Mouse (Mus musculus): ENCODE measurements at regions not wholly inside any gene's neighbourhood (a gene's known extent, or its start where the extent isn't known, plus 50 kb on each side); places are given as distances from the start of the nearest gene placed in this dataset.
"Not testable (repeated sequence)": the region's sequence is repeated elsewhere in the genome, so short reads cannot be mapped to it uniquely, and the experiment has no call there.

- no peak for ATAC-seq (ENCODE audit: insufficient number of reproducible peaks, low FRiP score, low TSS enrichment)
These were observed 69.3 kb downstream of the Btg1 start for GRCm38 (mm10) chr10:96685991-96686601.

- no peak for ATAC-seq (ENCODE audit: insufficient number of reproducible peaks, low FRiP score, low TSS enrichment)
These were observed 70.0 kb downstream of the Btg1 start for GRCm38 (mm10) chr10:96686659-96687440.

GRCm38 (mm10) chr10:96687441-96687772 lies 70.6 kb downstream of the Btg1 start:
- ATAC-seq (ENCODE audit: insufficient number of reproducible peaks, low FRiP score, low TSS enrichment), result no peak

- no peak for ATAC-seq (ENCODE audit: insufficient number of reproducible peaks, low FRiP score, low TSS enrichment)
These were observed 73.4 kb downstream of the Btg1 start for GRCm38 (mm10) chr10:96689976-96690867.

GRCm38 (mm10) chr10:96690868-96691302 lies 74.1 kb downstream of the Btg1 start:
- ATAC-seq (ENCODE audit: insufficient number of reproducible peaks, low FRiP score, low TSS enrichment), result no peak

GRCm38 (mm10) chr10:96691319-96691870 lies 74.6 kb downstream of the Btg1 start:
- ATAC-seq (ENCODE audit: insufficient number of reproducible peaks, low FRiP score, low TSS enrichment), result no peak

GRCm38 (mm10) chr10:96692821-96693220 lies 76.0 kb downstream of the Btg1 start:
- no peak for ATAC-seq (ENCODE audit: insufficient number of reproducible peaks, low FRiP score, low TSS enrichment)

- no peak for ATAC-seq (ENCODE audit: insufficient number of reproducible peaks, low FRiP score, low TSS enrichment)
These were observed 77.0 kb downstream of the Btg1 start for GRCm38 (mm10) chr10:96693766-96694165.

- ATAC-seq (ENCODE audit: insufficient number of reproducible peaks, low FRiP score, low TSS enrichment), result no peak
These were observed 79.8 kb downstream of the Btg1 start for GRCm38 (mm10) chr10:96696571-96696970.

GRCm38 (mm10) chr10:96697781-96698180 lies 81.0 kb downstream of the Btg1 start:
- ATAC-seq (ENCODE audit: insufficient number of reproducible peaks, low FRiP score, low TSS enrichment), result peak; percentile 57

- no peak for ATAC-seq (ENCODE audit: insufficient number of reproducible peaks, low FRiP score, low TSS enrichment)
These were observed 89.8 kb downstream of the Btg1 start for GRCm38 (mm10) chr10:96706656-96707055.

- no peak for ATAC-seq (ENCODE audit: insufficient number of reproducible peaks, low FRiP score, low TSS enrichment)
These were observed 91.7 kb downstream of the Btg1 start for GRCm38 (mm10) chr10:96708471-96708870.

GRCm38 (mm10) chr10:96709698-96710356 lies 93.0 kb downstream of the Btg1 start:
- no peak for ATAC-seq (ENCODE audit: insufficient number of reproducible peaks, low FRiP score, low TSS enrichment)

- no peak for ATAC-seq (ENCODE audit: insufficient number of reproducible peaks, low FRiP score, low TSS enrichment)
These were observed 95.2 kb downstream of the Btg1 start for GRCm38 (mm10) chr10:96711993-96712392.

- no peak for ATAC-seq (ENCODE audit: insufficient number of reproducible peaks, low FRiP score, low TSS enrichment)
These were observed 97.9 kb downstream of the Btg1 start for GRCm38 (mm10) chr10:96714702-96715101.

- ATAC-seq (ENCODE audit: insufficient number of reproducible peaks, low FRiP score, low TSS enrichment), result no peak
These were observed 100.5 kb downstream of the Btg1 start for GRCm38 (mm10) chr10:96717281-96717680.

- not testable (repeated sequence) for ATAC-seq (ENCODE audit: insufficient number of reproducible peaks, low FRiP score, low TSS enrichment)
These were observed 101.9 kb downstream of the Btg1 start for GRCm38 (mm10) chr10:96718706-96719105.

- no peak for ATAC-seq (ENCODE audit: insufficient number of reproducible peaks, low FRiP score, low TSS enrichment)
These were observed 103.5 kb downstream of the Btg1 start for GRCm38 (mm10) chr10:96720281-96720711.

GRCm38 (mm10) chr10:96720956-96721688 lies 104.3 kb downstream of the Btg1 start:
- no peak; the same call in 1 of the 2 replicates for ATAC-seq (ENCODE audit: insufficient number of reproducible peaks, low FRiP score, low TSS enrichment)

Measured in cerebellum, adult (tissue).